Mouse (Mus musculus): ENCODE results near the gene Dpp9. TPM values are rescaled to one million over a fixed set of nuclear protein-coding genes. Genes with fewer than 3 reads are reported as not detected.
"Not testable (repeated sequence)": the region's sequence is repeated elsewhere in the genome, so short reads cannot be mapped to it uniquely, and the experiment has no call there.

The Dpp9 gene
- total RNA-seq (2021): 10 to 100 TPM; 70.7 to 74.1 TPM
- long read RNA-seq, experiment 1, transcript Dpp9-201 (21 exons, 3,374 nt): major isoform, 22 of 100 reads
- long read RNA-seq, experiment 1, partial matches to known transcripts: 19 of 100 reads
- long read RNA-seq, experiment 1, other reads (novel, unspliced or antisense): 59 of 100 reads
- long read RNA-seq, experiment 2, transcript Dpp9-201 (21 exons, 3,374 nt): major isoform, 33 of 98 reads
- long read RNA-seq, experiment 2, partial matches to known transcripts: 24 of 98 reads
- long read RNA-seq, experiment 2, other reads (novel, unspliced or antisense): 41 of 98 reads

DNA sequence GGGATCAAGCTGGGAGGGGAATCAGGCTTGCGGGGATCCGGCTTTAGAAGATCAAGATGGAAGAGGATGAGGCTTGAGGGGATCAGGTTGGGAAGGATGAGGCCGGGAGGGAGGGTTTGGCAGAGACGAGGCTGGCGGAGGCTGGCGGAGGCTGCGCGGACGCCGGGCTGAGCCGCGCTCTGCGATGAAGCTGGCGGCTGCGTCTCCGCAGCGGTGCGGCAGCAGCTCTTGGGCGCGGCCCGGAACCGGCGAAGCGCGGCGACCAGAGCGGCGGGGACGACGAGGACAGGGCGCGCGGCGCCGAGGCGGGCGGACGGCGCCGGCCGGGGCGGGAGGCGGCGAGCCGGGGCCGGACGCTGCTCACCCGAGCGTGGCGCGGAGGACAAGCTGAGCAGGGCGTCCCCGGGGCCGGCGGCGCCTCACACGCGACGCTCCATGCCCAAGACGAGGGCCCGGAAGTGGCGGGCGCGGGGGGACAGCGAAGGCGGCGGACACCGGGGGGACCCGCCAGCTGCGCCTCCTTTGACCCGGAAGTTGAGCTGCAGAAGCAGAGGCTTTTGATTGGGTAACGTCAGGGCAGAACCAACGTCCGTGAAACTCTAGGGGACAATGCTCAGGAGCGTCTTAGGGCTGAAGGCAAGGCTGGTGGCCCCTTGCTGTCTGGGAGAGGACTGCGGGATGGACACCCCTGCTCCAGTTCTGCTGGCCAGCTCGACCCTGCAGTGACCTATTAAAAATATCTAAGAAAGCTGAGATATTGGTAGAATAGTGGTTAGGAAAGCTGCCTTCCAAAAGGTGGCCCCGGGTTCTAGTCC, at the start of gene Dpp9:
Dpp9 (minus strand) TSS at position 529 of the 815 bp plus-strand sequence.
- intact Hi-C loops (cut with DNase I): loop anchor here (1.0 kb wide), 2 partner anchors 33 to 38 kb away; partner anchors contain the start of gene Fem1a
- DNase-seq (ENCODE audit: extremely low spot score in 1 of 2, low spot score in 2 of 2): peak; percentile 88 to 92
- Histone ChIP-seq H3K27ac (peak within 1 kb of the TSS; percentile 91), H3K4me3 (peak within 1 kb of the TSS; percentile 92)
- TF ChIP-seq CTCF (IDR thresholded peaks at IDR 0.05): peak; percentile 43

DNA sequence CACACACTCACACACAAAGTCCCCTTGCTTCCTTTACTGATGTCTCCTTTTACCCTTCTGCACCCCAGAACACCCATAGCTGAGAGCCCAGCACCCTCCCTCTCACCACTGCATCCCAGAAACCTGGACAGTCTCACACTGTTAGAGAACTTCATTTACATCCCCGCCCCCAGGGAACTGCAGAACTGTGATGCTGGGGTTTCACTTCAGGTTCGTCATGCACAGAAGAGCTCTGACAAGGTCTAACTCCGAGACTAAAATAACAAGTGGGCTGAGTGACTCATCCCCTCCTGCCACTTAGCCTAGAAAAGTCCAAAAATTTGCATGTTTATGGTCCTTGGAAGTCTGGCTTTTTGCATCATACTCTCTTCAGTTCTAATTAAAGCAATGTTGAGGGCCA, 47.6 kb upstream of the Dpp9 start:
- H3K4me3 ChIP-seq: no peak overlapping the region
- peak overlapping the region; percentile 84 for H3K27ac ChIP-seq
- DNase-seq (ENCODE audit: extremely low spot score in 1 of 2, low spot score in 2 of 2): peak; percentile 70 to 72
- no peak for TF ChIP-seq CTCF (IDR thresholded peaks at IDR 0.05)
- intact Hi-C loops (cut with DNase I): no loop called here

DNA sequence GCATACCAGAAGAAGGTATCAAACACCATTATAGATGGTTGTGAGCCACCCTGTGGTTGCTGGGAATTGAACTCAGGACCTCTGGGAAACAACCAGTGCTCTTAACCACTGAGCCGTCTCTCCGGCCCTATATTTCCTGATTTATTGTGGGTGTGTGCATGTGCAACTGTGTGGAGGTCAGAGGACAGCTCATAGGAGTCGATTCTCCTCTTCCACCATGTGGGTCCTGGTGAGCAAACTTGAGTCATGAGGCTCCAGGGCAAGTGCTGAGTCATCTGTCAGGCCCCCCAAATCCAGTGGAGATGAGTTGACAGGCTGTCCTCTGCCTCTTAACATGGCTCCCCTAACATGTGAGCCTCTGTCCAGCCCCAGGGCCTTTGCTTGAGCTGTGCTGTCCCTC, 47.2 kb upstream of the Dpp9 start:
- no peak overlapping the region for H3K4me3 ChIP-seq
- TF ChIP-seq CTCF (IDR thresholded peaks at IDR 0.05): no peak
- peak overlapping the region; percentile 73 for H3K27ac ChIP-seq
- intact Hi-C loops (cut with DNase I): no loop called here
- no peak for DNase-seq (ENCODE audit: extremely low spot score in 1 of 2, low spot score in 2 of 2)

DNA sequence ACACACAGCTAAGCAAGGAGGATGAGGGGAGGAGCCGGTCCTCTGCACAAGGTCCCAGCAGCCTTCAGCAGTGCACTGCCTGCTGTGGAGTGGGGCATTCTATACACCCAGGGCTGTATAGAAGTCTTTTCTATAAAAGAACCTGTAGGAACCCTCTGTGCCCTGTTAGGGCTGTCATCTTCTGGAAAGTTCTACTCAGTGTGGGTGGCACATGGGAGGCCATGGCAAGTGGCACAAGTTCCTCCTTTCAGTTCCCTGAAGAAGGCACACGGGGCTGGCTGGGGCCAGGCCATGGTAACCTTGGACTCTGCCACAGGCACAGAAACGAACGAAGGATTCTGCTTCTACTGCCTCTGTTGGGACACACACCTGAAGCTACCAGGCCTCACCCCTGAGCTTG, 46.3 kb upstream of the Dpp9 start:
- H3K4me3 ChIP-seq: no peak overlapping the region
- no peak for TF ChIP-seq CTCF (IDR thresholded peaks at IDR 0.05)
- H3K27ac ChIP-seq: peak overlapping the region; percentile 66
- intact Hi-C loops (cut with DNase I): no loop called here
- DNase-seq (ENCODE audit: extremely low spot score in 1 of 2, low spot score in 2 of 2): no peak

DNA sequence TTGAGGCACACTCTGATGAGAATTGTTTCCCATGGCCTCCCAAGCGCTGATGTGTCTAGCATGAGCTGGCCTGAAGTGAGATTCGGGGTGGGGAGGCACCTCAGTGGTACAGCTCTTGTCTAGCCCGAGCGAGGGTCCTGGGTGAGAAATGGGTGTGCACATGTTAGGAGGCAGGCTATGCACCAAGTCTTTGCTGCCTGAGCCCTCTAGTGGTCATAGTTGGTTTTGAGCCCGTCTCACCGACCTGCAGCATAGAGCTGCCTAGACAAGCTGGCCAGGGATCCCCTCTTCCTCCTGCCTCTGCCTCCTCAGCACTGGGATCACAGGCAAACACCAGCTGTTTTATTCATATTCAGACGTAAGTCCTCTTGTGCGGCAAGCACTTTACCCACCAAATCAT, 45.3 kb upstream of the Dpp9 start:
- H3K4me3 ChIP-seq: no peak overlapping the region
- TF ChIP-seq CTCF (IDR thresholded peaks at IDR 0.05): peak; percentile 79
- DNase-seq (ENCODE audit: extremely low spot score in 1 of 2, low spot score in 2 of 2): peak; percentile 80 to 82
- no peak overlapping the region for H3K27ac ChIP-seq
- intact Hi-C loops (cut with DNase I): no loop called here

DNA sequence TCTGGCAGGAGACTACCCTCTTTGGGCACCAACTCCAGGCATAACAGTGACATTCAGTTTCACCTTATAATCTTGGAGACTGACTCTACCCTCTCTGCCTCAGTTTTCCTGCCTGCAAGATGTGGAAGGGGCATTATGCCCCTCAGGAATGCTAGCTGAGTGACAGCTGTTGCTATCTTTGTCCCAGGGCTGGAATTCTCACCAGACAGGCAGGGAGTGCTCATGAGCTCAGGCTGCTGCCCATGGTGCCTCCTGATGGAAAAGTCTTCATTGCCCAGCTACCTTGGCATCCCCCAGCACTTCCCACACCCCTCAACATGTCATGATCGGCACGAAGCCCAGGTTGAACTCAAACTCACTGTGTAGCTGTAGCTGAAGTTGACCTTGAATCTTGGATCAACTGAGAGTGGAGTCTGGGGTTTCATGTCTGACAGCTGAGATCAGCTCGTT, 44.0 kb upstream of the Dpp9 start:
- intact Hi-C loops (cut with DNase I): no loop called here
- Histone ChIP-seq H3K27ac (no peak overlapping the region), H3K4me3 (no peak overlapping the region)
- no peak for TF ChIP-seq CTCF (IDR thresholded peaks at IDR 0.05)
- no peak for DNase-seq (ENCODE audit: extremely low spot score in 1 of 2, low spot score in 2 of 2)

DNA sequence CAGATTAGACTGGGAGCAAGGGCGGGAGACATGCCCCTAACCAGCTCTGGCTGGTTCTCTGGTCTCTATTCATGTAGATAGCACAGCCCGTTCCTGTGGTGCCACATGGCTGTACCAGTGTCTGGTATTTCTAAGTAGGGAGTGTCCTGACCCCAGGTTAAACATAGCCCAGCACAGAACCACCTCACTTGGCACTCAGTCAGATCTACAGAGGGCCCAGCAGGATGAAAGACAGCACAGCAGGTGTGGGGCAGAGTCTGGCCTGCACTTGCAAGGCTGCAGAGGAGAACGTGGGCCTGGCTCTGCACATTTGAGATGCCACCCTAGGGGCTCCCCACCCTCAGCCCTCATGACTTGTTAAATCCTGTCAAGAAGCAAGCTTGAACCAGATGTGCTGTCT, 42.5 kb upstream of the Dpp9 start:
- intact Hi-C loops (cut with DNase I): no loop called here
- no peak overlapping the region for H3K27ac ChIP-seq
- no peak for TF ChIP-seq CTCF (IDR thresholded peaks at IDR 0.05)
- no peak for DNase-seq (ENCODE audit: extremely low spot score in 1 of 2, low spot score in 2 of 2)
- no peak overlapping the region; the same call in 1 of the 2 replicates for H3K4me3 ChIP-seq

DNA sequence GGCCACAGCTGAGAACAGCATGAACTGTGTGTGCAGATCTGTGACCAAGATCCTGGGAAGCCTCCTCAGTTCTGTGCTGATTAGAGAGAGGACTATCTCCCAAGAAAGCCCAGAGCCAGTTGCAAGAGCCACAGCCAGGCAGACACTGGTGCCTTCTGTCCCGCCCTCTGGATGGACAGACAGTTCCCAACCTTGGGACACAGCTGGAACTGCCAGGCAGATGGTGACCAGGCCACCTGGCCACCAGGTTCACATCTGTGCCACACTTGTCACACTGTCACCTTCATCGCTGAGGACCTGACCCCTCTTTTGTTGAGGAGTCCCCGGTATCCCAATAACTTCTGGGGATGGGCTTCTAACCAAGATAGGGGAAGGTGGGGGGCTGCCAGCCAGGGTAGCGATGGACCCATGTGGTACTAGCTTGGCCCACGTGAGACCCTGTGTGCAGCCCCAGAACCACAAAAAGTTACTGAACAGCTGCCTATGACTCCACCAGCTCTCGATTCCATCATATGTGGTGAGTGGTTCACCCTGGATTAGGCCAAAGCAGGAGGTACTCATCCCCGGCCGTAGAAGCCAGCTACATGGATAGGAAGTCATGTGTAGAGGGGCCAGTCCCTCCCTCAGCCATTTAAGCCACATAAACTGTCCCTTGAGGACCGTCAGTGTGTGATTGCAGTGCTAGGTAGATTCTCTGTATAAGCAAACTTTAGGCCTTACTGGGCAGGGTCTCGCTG, 40.8 kb upstream of the Dpp9 start:
- intact Hi-C loops (cut with DNase I): no loop called here
- DNase-seq (ENCODE audit: extremely low spot score in 1 of 2, low spot score in 2 of 2): no peak
- H3K27ac ChIP-seq: no peak overlapping the region
- TF ChIP-seq CTCF (IDR thresholded peaks at IDR 0.05): no peak
- H3K4me3 ChIP-seq: peak overlapping the region; percentile 90

DNA sequence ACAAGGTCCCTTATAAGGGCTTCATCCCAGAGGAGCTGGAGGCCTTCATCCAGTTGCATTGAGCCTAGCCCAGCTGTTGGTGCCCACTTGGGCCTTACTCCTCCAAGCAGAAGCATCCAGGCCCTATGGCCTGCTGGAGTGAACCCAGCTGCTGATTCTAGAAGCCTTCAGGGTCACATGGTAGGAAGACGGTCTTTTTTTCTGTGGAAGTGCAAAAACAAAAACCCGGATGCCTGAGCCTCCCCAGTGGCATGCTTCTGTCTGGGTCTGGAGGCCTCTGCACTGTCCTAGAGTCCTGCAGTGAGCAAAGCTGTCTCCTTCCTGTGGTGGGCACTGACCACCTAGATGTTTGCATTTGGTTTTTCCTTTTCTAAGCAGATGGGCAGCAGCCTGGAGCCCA, 40.1 kb upstream of the Dpp9 start:
- intact Hi-C loops (cut with DNase I); H3K27ac ChIP-seq; DNase-seq (ENCODE audit: extremely low spot score in 1 of 2, low spot score in 2 of 2): not testable (repeated sequence)
- H3K4me3 ChIP-seq: peak overlapping the region; percentile 90

DNA sequence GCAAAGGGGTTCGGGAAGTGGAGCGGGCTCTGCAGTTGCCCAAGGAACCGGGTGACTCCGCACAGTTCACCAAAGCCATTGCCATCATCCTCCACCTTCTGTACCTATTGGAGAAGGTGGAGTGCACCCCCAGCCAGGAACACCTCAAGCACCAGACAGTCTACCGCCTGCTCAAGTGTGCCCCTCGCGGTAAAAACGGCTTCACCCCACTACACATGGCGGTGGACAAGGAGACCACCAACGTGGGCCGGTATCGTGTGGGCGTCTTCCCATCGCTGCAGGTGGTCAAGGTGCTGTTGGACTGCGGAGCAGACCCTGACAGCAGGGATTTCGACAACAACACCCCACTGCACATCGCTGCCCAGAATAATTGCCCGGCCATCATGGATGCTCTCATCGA, 39.6 kb upstream of the Dpp9 start:
- H3K27ac ChIP-seq; DNase-seq (ENCODE audit: extremely low spot score in 1 of 2, low spot score in 2 of 2); intact Hi-C loops (cut with DNase I): not testable (repeated sequence)
- peak overlapping the region; percentile 90 for H3K4me3 ChIP-seq

DNA sequence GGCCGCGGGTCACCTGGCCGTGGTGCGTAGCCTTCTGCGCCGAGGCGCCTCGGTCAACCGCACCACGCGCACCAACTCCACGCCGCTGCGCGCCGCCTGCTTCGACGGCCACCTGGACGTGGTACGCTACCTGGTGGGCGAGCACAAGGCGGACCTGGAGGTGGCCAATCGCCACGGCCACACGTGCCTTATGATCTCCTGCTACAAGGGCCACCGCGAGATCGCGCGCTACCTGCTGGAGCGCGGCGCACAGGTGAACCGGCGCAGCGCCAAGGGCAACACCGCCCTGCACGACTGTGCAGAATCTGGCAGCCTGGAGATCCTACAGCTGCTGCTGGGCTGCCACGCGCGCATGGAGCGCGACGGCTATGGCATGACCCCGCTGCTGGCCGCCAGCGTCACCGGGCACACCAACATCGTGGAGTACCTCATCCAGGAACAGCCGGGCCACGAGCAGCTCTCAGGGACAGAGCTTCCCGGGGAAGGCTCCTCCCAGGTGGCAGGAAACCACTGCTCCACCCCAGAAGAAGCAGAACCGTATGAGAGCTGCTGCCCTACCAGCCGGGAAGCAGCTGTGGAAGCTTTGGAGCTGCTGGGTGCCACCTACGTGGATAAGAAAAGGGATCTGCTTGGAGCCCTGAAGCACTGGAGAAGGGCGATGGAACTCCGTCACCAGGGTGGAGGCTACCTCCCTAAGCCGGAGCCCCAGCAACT, 38.6 kb upstream of the Dpp9 start:
- intact Hi-C loops (cut with DNase I): no loop called here
- peak overlapping the region; percentile 95 for H3K27ac ChIP-seq
- TF ChIP-seq CTCF (IDR thresholded peaks at IDR 0.05): no peak
- no peak for DNase-seq (ENCODE audit: extremely low spot score in 1 of 2, low spot score in 2 of 2)
- peak overlapping the region; percentile 90 for H3K4me3 ChIP-seq
